Mouse (Mus musculus): ENCODE data around the gene Scyl1.

DNA sequence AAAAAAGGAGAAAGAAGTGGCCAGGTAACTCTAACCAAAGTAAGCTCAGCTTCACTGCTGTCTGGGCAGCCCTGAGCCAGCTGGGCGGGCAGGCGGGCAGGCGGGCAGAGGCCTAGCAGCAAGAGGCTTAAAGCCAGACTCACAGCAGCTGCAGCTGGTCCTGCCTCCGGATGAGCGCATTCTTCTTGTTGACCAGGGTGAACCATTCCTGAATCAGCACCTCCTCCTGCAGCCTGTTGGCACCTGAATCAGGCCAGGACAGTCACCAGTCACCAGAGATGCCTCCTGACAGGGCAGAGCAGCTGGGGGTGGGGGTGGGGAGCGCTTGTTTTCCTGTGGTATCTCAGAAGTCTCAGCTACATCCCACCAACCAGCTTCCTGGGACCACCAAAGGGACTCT, 61.2 kb downstream of the Scyl1 start:
- TF ChIP-seq CTCF (IDR thresholded peaks at IDR 0.05; ENCODE audit: borderline replicate concordance, control insufficient read depth, extremely low read depth, insufficient read depth, low read length, poor library complexity) (no peak), POLR2A (IDR thresholded peaks at IDR 0.05; ENCODE audit: control insufficient read depth, extremely low read depth, insufficient read depth, low read length, poor library complexity) (no peak)

Measured in thymus, adult 2 months (tissue).